Mouse (Mus musculus) heart, adult 8-10 months (tissue): Measurements from ENCODE around the gene Ccr3. TPM values are rescaled to one million over a fixed set of nuclear protein-coding genes. Genes with fewer than 3 reads are reported as not detected.
"Not testable (repeated sequence)": the region's sequence is repeated elsewhere in the genome, so short reads cannot be mapped to it uniquely, and the experiment has no call there.

ENCODE experiments used
- DNase-seq: peaks from one replicate; pipeline ENCODE4 v3.0.0; 2022; ENCODE audit warnings: low spot score
- total RNA-seq, 4 experiments: library from RNA; stranded (reverse); gene quantifications; 2 replicates each; pipeline ENCODE4 v1.2.4; 2022

Ccr3 gene
- total RNA-seq: not detected

GRCm38 (mm10) chr9:124021672-124022071, at the start of gene Ccr3:
Gene Ccr3 (plus strand): TSS chr9:124021972.
- DNase-seq: no peak

GRCm38 (mm10) chr9:123975630-123976029, 46.1 kb upstream of the Ccr3 start:
- no peak for DNase-seq

- DNase-seq: no peak
Observed at GRCm38 (mm10) chr9:123976876-123977663, 44.7 kb upstream of the Ccr3 start.

GRCm38 (mm10) chr9:123978308-123978707, 43.5 kb upstream of the Ccr3 start, which contains the start of gene Ccr1l1:
Gene Ccr1l1 (minus strand): TSS chr9:123978408.
- DNase-seq: no peak

GRCm38 (mm10) chr9:123980858-123981475, 40.8 kb upstream of the Ccr3 start:
- not testable (repeated sequence) for DNase-seq

GRCm38 (mm10) chr9:123981909-123982308, 39.9 kb upstream of the Ccr3 start:
- no peak for DNase-seq

- DNase-seq: no peak
Observed at GRCm38 (mm10) chr9:123982720-123983119, 39.1 kb upstream of the Ccr3 start.

- no peak for DNase-seq
Observed at GRCm38 (mm10) chr9:123984943-123985342, 36.8 kb upstream of the Ccr3 start.

- peak; percentile 26 for DNase-seq
Observed at GRCm38 (mm10) chr9:123986217-123986616, 35.6 kb upstream of the Ccr3 start.

GRCm38 (mm10) chr9:123989671-123990070, 32.1 kb upstream of the Ccr3 start:
- no peak for DNase-seq

- DNase-seq: no peak
Observed at GRCm38 (mm10) chr9:123991312-123991906, 30.4 kb upstream of the Ccr3 start.

- no peak for DNase-seq
Observed at GRCm38 (mm10) chr9:123997719-123998118, 24.1 kb upstream of the Ccr3 start.

GRCm38 (mm10) chr9:123999784-124000183, 22.0 kb upstream of the Ccr3 start:
- DNase-seq: no peak

- no peak for DNase-seq
Observed at GRCm38 (mm10) chr9:124012691-124013090, 9.1 kb upstream of the Ccr3 start.

- DNase-seq: no peak
Observed at GRCm38 (mm10) chr9:124013270-124013669, 8.5 kb upstream of the Ccr3 start.

- DNase-seq: no peak
Observed at GRCm38 (mm10) chr9:124014985-124015652, 6.7 kb upstream of the Ccr3 start.

GRCm38 (mm10) chr9:124016048-124016447, 5.7 kb upstream of the Ccr3 start:
- no peak for DNase-seq

GRCm38 (mm10) chr9:124019887-124020286, 1.9 kb upstream of the Ccr3 start:
- peak; percentile 50 for DNase-seq

GRCm38 (mm10) chr9:124033345-124033744, 11.6 kb downstream of the Ccr3 start:
- no peak for DNase-seq

GRCm38 (mm10) chr9:124037707-124038106, 15.9 kb downstream of the Ccr3 start:
- DNase-seq: peak; percentile 67

- no peak for DNase-seq
Observed at GRCm38 (mm10) chr9:124038158-124038582, 16.4 kb downstream of the Ccr3 start.

- DNase-seq: no peak
Observed at GRCm38 (mm10) chr9:124038949-124039348, 17.2 kb downstream of the Ccr3 start.
